Mouse (Mus musculus) neural tube, embryonic 13.5 days (tissue): ENCODE data around the gene Megf9. TPM values are rescaled to one million over a fixed set of nuclear protein-coding genes. Genes with fewer than 3 reads are reported as not detected.

ENCODE experiments used
- ATAC-seq: fragments of 200-750 bp; cut with Nextera tagmentation; 2 replicates; pipeline ENCODE4 v1.8.0; 2017; ENCODE audit warnings: low read depth, mild to moderate bottlenecking, moderate TSS enrichment, moderate library complexity
- H3K27ac ChIP-seq: fragments of 300-500 bp; sonication (generic); replicated peaks from 2 replicates; pipeline ENCODE4 v1.5.1; 2015; ENCODE audit warnings: moderate library complexity, mild to moderate bottlenecking, inconsistent platforms
- H3K27me3 ChIP-seq: fragments of 300-500 bp; sonication (generic); 2 replicates; pipeline ENCODE4 v1.6.1; 2015; ENCODE audit warnings: mild to moderate bottlenecking, inconsistent platforms
- H3K36me3 ChIP-seq: fragments of 300-500 bp; sonication (generic); 2 replicates; pipeline ENCODE4 v1.6.1; 2015; ENCODE audit warnings: mild to moderate bottlenecking, inconsistent platforms
- H3K4me1 ChIP-seq: fragments of 300-500 bp; sonication (generic); replicated peaks from 2 replicates; pipeline ENCODE4 v1.6.1; 2015; ENCODE audit warnings: inconsistent platforms
- H3K4me2 ChIP-seq: fragments of 300-500 bp; sonication (generic); 2 replicates; pipeline ENCODE4 v1.6.1; 2015; ENCODE audit warnings: inconsistent platforms, mild to moderate bottlenecking, moderate library complexity
- H3K4me3 ChIP-seq: fragments of 300-500 bp; sonication (generic); 2 replicates; pipeline ENCODE4 v1.5.1; 2015; ENCODE audit warnings: mild to moderate bottlenecking, inconsistent platforms
- H3K9ac ChIP-seq: fragments of 300-500 bp; sonication (generic); 2 replicates; pipeline ENCODE4 v1.6.1; 2015; ENCODE audit warnings: moderate library complexity, mild to moderate bottlenecking, inconsistent platforms
- H3K9me3 ChIP-seq: fragments of 300-500 bp; sonication (generic); 2 replicates; pipeline ENCODE4 v1.6.1; 2016; ENCODE audit warnings: inconsistent platforms
- WGBS: fragments of 180-500 bp; shearing (Covaris S2); methylation state at CpG from one replicate; pipeline ENCODE4 v1.1.7; 2015; 5-methylcytosine and 5-hydroxymethylcytosine counted together
- polyA plus RNA-seq: library from polyadenylated mRNA; unstranded; fragments of >200 nt; fragmentation: Nextera tagmentation; extraction: Ambion mirVana; gene quantifications from 2 replicates; pipeline ENCODE4 v1.2.1, GENCODE M21; 2015

Megf9 gene
- polyA plus RNA-seq, 1 experiment from 2014 or later: 28.0 TPM

DNA sequence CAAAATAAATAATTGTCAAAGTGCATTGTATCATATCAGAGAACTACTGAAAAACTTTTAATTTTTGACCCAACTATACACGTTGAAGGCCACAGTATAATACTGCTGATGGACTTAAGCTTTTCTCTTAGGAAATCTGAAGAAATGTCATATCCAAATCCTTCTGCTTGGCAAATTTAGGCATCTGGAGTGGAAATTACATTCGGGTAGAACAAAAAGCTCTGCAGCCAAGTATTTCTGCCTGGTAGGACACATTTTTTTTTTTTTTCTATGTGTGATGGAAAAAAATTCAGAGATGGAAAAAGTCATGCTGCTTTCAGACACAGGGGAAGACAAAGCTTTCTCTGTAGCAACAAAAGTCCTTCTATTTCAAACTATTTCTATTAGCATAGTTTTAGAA is 63.4 kb downstream of the Megf9 start:
- Histone ChIP-seq H3K4me2 (no peak overlapping the region), H3K9ac (no peak overlapping the region), H3K4me1 (no peaks in the 10 kb centered on the region), H3K9me3 (no peaks in the 10 kb centered on the region), H3K4me3 (no peak overlapping the region), H3K36me3 (0 out of 2 replicates have a peak, but pooled peaks cover 5% of the 10 kb centered on the region), H3K27me3 (no peaks in the 10 kb centered on the region), H3K27ac (no peak overlapping the region)
- WGBS: 76% methylated on average over 2 of the region's 2 CpGs
- ATAC-seq: no peak

DNA sequence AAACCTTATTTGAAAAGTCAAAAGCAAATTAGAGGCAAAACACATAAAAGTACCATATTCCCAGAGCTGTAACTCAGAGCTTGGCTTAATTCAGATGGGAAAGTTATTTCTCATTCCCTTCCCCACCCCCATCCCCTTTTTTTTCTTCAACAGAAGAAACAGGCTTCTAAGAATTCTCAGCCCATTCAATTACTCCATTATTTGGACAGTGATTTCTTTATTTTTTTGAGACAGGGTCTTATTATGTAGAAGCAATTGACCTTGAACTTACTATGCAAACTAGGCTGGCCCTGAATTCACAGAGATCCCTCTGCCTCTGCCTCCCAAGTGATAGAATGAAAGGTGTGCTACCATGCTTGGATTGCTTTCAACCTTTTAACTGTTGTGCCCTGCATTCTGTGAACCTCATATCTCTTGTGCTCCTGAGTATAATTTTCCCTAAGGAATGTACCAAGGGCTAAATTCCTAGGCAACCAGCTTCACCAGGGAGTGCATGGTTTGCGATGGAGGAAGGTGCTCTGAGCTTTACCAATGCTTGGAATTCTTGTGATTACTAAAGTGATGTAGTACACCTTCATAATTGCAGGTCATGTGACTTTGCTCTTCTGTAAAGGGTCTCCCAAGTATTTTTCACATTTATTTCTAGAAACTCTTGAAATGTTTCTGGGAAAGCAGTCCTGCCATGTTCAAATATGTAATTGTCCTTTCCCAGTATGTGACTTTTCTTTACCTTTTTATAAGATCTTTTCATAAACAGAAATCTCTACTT is 68.7 kb downstream of the Megf9 start:
- H3K4me2 ChIP-seq: no peak overlapping the region
- no peak overlapping the region for H3K4me3 ChIP-seq
- no peak overlapping the region for H3K9ac ChIP-seq
- ATAC-seq: no peak
- no peaks in the 10 kb centered on the region for H3K27me3 ChIP-seq
- WGBS: 93% methylated on average over 1 of the region's 1 CpGs
- H3K4me1 ChIP-seq: no peaks in the 10 kb centered on the region
- H3K36me3 ChIP-seq: 0 out of 2 replicates have a peak, but pooled peaks cover 5% of the 10 kb centered on the region
- H3K27ac ChIP-seq: no peak overlapping the region
- no peaks in the 10 kb centered on the region for H3K9me3 ChIP-seq

DNA sequence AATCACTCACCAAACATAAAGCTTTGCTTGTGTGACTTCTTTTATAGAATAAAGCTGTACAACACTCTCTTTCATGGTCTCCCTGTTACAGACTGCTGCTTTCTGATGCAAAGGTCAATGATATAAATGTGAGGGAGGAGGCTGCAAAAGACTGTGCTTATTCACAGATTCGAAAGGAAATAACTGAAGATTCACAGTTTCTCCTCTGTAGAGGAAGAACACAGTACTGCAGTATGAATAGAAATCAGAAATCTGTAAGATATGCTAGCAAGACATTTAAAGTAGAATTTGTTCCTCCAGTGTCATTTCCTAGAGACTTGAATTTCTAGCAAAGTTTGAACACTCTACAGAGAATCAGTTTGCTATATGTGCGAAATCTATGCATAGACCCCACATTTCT is 71.5 kb downstream of the Megf9 start:
- Histone ChIP-seq H3K4me3 (no peak overlapping the region), H3K9me3 (no peaks in the 10 kb centered on the region), H3K4me2 (no peak overlapping the region), H3K27me3 (no peaks in the 10 kb centered on the region), H3K36me3 (0 out of 2 replicates have a peak, but pooled peaks cover 5% of the 10 kb centered on the region), H3K9ac (no peak overlapping the region), H3K4me1 (no peaks in the 10 kb centered on the region), H3K27ac (peak overlapping the region; percentile 15)
- no peak for ATAC-seq
- WGBS: 66% methylated on average over 2 of the region's 2 CpGs

GRCm38 (mm10) chr4:70461416-70461815 is 73.4 kb downstream of the Megf9 start:
- H3K9me3 ChIP-seq: no peaks in the 10 kb centered on the region
- H3K4me1 ChIP-seq: no peaks in the 10 kb centered on the region
- no peaks in the 10 kb centered on the region for H3K27me3 ChIP-seq
- ATAC-seq: no peak
- no peak overlapping the region for H3K4me2 ChIP-seq
- no peaks in the 10 kb centered on the region for H3K36me3 ChIP-seq
- H3K27ac ChIP-seq: no peak overlapping the region
- no peak overlapping the region for H3K4me3 ChIP-seq
- H3K9ac ChIP-seq: no peak overlapping the region

GRCm38 (mm10) chr4:70452161-70452560 is 82.6 kb downstream of the Megf9 start:
- WGBS: 94% methylated on average over 3 of the region's 3 CpGs
- peaks cover 6% of the 10 kb centered on the region; the same call in 1 of the 2 replicates for H3K36me3 ChIP-seq
- H3K4me3 ChIP-seq: no peak overlapping the region
- H3K9ac ChIP-seq: no peak overlapping the region
- H3K4me1 ChIP-seq: no peaks in the 10 kb centered on the region
- H3K9me3 ChIP-seq: peaks cover 3% of the 10 kb centered on the region; the same call in 1 of the 2 replicates
- no peak overlapping the region for H3K27ac ChIP-seq
- no peaks in the 10 kb centered on the region for H3K27me3 ChIP-seq
- ATAC-seq: no peak
- no peak overlapping the region for H3K4me2 ChIP-seq

- H3K9ac ChIP-seq: no peak overlapping the region
- H3K36me3 ChIP-seq: peaks cover 6% of the 10 kb centered on the region; the same call in 1 of the 2 replicates
- 0% methylated on average over 2 of the region's 2 CpGs for WGBS
- no peak for ATAC-seq
- H3K4me2 ChIP-seq: no peak overlapping the region
- no peaks in the 10 kb centered on the region for H3K27me3 ChIP-seq
- H3K27ac ChIP-seq: no peak overlapping the region
- H3K4me1 ChIP-seq: no peaks in the 10 kb centered on the region
- no peak overlapping the region for H3K4me3 ChIP-seq
- H3K9me3 ChIP-seq: peaks cover 3% of the 10 kb centered on the region; the same call in 1 of the 2 replicates
Measured at GRCm38 (mm10) chr4:70451750-70452149, 83.0 kb downstream of the Megf9 start.

DNA sequence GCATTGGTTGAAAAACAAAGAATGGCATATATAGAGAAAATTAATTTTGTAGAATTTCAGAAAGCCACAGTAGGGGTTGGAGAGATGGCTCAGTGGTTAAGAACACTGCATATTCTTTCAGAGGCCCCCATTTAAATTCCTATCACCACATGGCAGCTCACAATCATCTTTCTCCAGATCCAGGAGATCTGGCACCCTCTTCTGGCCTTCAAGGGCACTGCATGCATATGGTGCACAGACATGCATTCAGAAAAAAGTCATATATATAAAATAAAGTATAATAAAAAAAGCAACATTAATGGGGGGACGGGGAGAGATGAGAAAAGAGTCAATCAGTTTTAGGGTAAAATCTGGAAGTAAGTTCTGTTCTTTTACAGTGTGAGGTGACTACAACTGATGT is 85.1 kb downstream of the Megf9 start:
- Histone ChIP-seq H3K27me3 (no peaks in the 10 kb centered on the region), H3K9me3 (peaks cover 3% of the 10 kb centered on the region; the same call in 1 of the 2 replicates), H3K9ac (no peak overlapping the region), H3K4me1 (no peaks in the 10 kb centered on the region), H3K4me2 (no peak overlapping the region), H3K36me3 (peaks cover 6% of the 10 kb centered on the region; the same call in 1 of the 2 replicates), H3K4me3 (no peak overlapping the region), H3K27ac (no peak overlapping the region)
- no peak for ATAC-seq
- 84% methylated on average over 1 of the region's 1 CpGs for WGBS

DNA sequence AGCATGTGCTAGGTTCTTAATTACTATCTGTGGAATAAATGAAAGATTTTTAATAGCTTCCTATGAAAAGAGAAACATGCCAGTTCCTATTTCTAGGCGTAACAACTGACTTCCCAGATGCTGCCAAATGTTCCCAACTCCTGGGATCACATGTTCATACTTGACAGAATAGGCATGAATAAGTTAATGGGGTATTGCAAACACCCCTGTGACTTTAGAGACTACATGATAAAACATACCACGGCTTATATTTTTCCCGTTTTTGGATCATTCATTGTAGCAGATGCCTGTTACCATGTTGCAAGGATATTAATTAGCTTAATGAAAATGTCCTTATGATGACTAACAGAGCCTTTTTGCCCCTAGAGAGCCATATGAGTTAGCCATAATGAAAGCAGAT is 88.0 kb downstream of the Megf9 start:
- peak; percentile 73; the same call in 1 of the 2 replicates for ATAC-seq
- Histone ChIP-seq H3K27ac (no peak overlapping the region), H3K9ac (no peak overlapping the region), H3K36me3 (no peaks in the 10 kb centered on the region), H3K4me3 (no peak overlapping the region), H3K27me3 (no peaks in the 10 kb centered on the region), H3K4me2 (no peak overlapping the region), H3K9me3 (peaks cover 3% of the 10 kb centered on the region; the same call in 1 of the 2 replicates), H3K4me1 (no peaks in the 10 kb centered on the region)
- WGBS: 53% methylated on average over 3 of the region's 3 CpGs

- 0 out of 2 replicates have a peak, but pooled peaks have one; percentile 40 for ATAC-seq
- no peak overlapping the region for H3K9ac ChIP-seq
Measured at GRCm38 (mm10) chr4:70420202-70420601, 114.6 kb downstream of the Megf9 start.

GRCm38 (mm10) chr4:70412126-70412525 is 122.7 kb downstream of the Megf9 start:
- peak; percentile 16 for ATAC-seq
- no peaks in the 10 kb centered on the region for H3K9me3 ChIP-seq
- WGBS: 11% methylated on average over 2 of the region's 2 CpGs
- H3K4me1 ChIP-seq: peaks cover 32% of the 10 kb centered on the region
- H3K36me3 ChIP-seq: no peaks in the 10 kb centered on the region
- no peaks in the 10 kb centered on the region for H3K27me3 ChIP-seq
- no peak overlapping the region for H3K4me3 ChIP-seq
- H3K27ac ChIP-seq: peak overlapping the region; percentile 65
- H3K4me2 ChIP-seq: no peak overlapping the region
- H3K9ac ChIP-seq: no peak overlapping the region

More at GRCm38 (mm10) chr4:70420202-70420601, 114.6 kb downstream of the Megf9 start:
- 0 out of 2 replicates have a peak, but pooled peaks cover 4% of the 10 kb centered on the region for H3K4me1 ChIP-seq
- no peaks in the 10 kb centered on the region for H3K36me3 ChIP-seq
- no peak overlapping the region for H3K4me3 ChIP-seq
- WGBS: 74% methylated on average over 2 of the region's 2 CpGs
- no peaks in the 10 kb centered on the region for H3K9me3 ChIP-seq
- H3K27me3 ChIP-seq: no peaks in the 10 kb centered on the region
- no peak overlapping the region for H3K27ac ChIP-seq
- no peak overlapping the region for H3K4me2 ChIP-seq

- H3K9ac ChIP-seq: peak within 1 kb of the TSS; percentile 86
- peak within 1 kb of the TSS; percentile 66 for H3K4me3 ChIP-seq
- under 1% methylated on average over 55 of the region's 55 CpGs for WGBS
- H3K9me3 ChIP-seq: no peaks in the 10 kb centered on the region
- H3K4me2 ChIP-seq: peak within 1 kb of the TSS; percentile 70
- H3K27ac ChIP-seq: peak within 1 kb of the TSS; percentile 75
- peak; percentile 97 for ATAC-seq
- H3K27me3 ChIP-seq: no peaks in the 10 kb centered on the region
- H3K36me3 ChIP-seq: no peaks in the 10 kb centered on the region
- peaks cover 37% of the 10 kb centered on the region for H3K4me1 ChIP-seq
Measured at GRCm38 (mm10) chr4:70409994-70410721, 124.6 kb downstream of the Megf9 start, which contains the start of gene Cdk5rap2. TSS of gene Cdk5rap2 (minus strand) at chr4:70410443.

- H3K9me3 ChIP-seq: no peaks in the 10 kb centered on the region
- H3K27ac ChIP-seq: no peak overlapping the region
- peak overlapping the region; percentile 70 for H3K4me2 ChIP-seq
- H3K27me3 ChIP-seq: no peaks in the 10 kb centered on the region
- H3K36me3 ChIP-seq: no peaks in the 10 kb centered on the region
- peak overlapping the region; percentile 66 for H3K4me3 ChIP-seq
- peak overlapping the region; percentile 86 for H3K9ac ChIP-seq
- ATAC-seq: no peak
- 23% methylated on average over 9 of the region's 9 CpGs for WGBS
- peaks cover 37% of the 10 kb centered on the region for H3K4me1 ChIP-seq
Measured at GRCm38 (mm10) chr4:70409456-70409855, 125.3 kb downstream of the Megf9 start.
